Mouse (Mus musculus): Measurements from ENCODE around the gene Bmpr1b.

GRCm38 (mm10) chr3:141966244-141966643, 203.0 kb downstream of the Bmpr1b start:
- TF ChIP-seq GATA1 (IDR thresholded peaks at IDR 0.05; ENCODE audit: borderline replicate concordance, low read length) (no peak), FLI1 (IDR thresholded peaks at IDR 0.05; ENCODE audit: low read length) (no peak)
